Mouse (Mus musculus) bone marrow macrophage, adult 2 months (primary cell): ENCODE measurements around the gene Tagap.

Experiments
- CTCF ChIP-seq: IDR thresholded peaks from 2 replicates; pipeline ENCODE4 v1.5.1; 2012; ENCODE audit warnings: low read depth, mild to moderate bottlenecking, low read length, moderate library complexity
- POLR2A ChIP-seq: IDR thresholded peaks from 2 replicates; pipeline ENCODE4 v1.6.1; 2012; ENCODE audit warnings: mild to moderate bottlenecking, low read depth, low read length, borderline replicate concordance

- TF ChIP-seq POLR2A: no peak
- no peak for TF ChIP-seq CTCF
These were observed 8.8 kb upstream of the Tagap start for GRCm38 (mm10) chr17:7916782-7917574.
